Mouse (Mus musculus): Measurements from ENCODE around the gene Wrb. TPM values are rescaled to one million over a fixed set of nuclear protein-coding genes. Genes with fewer than 3 reads are reported as not detected.
A peak's percentile ranks its signal among the peaks of the same experiment; 100 is the strongest.
"Not testable (repeated sequence)": the region's sequence is repeated elsewhere in the genome, so short reads cannot be mapped to it uniquely, and the experiment has no call there.

The Wrb gene
- 38.3 and 44.6 TPM in 2 replicates for polyA plus RNA-seq (2012; rRNA removed)

- WGBS = under 1% methylated on average over 68 of the region's 68 CpGs
- TF ChIP-seq CTCF (IDR thresholded peaks at IDR 0.05; ENCODE audit: borderline replicate concordance, control insufficient read depth, extremely low read depth, insufficient read depth, low read length, poor library complexity) (peak; percentile 95), POLR2A (IDR thresholded peaks at IDR 0.05; ENCODE audit: control insufficient read depth, extremely low read depth, insufficient read depth, low read length, poor library complexity) (peak; percentile 60)
- DNase-seq = peak; percentile 99
Measured at GRCm38 (mm10) chr16:96145110-96145800, at the start of gene Wrb. TSS of gene Wrb (plus strand) at chr16:96145407.

GRCm38 (mm10) chr16:96095966-96096365 lies 49.2 kb upstream of the Wrb start:
- Histone ChIP-seq H3K4me3 (ENCODE audit: control insufficient read depth, insufficient read depth, low read length) (no peak overlapping the region), H3K27me3 (ENCODE audit: control insufficient read depth, insufficient read depth, low read length) (no peaks in the 10 kb centered on the region), H3K27ac (ENCODE audit: control insufficient read depth, insufficient read depth, low read length) (no peak overlapping the region), H3K4me1 (replicated peaks; ENCODE audit: control insufficient read depth, insufficient read depth, low read length) (no peaks in the 10 kb centered on the region), H3K36me3 (ENCODE audit: control insufficient read depth, insufficient read depth, low read length) (no peaks in the 10 kb centered on the region)
- DNase-seq = no peak
- TF ChIP-seq CTCF (IDR thresholded peaks at IDR 0.05; ENCODE audit: borderline replicate concordance, control insufficient read depth, extremely low read depth, insufficient read depth, low read length, poor library complexity) (no peak), POLR2A (IDR thresholded peaks at IDR 0.05; ENCODE audit: control insufficient read depth, extremely low read depth, insufficient read depth, low read length, poor library complexity) (no peak)
- 90% methylated on average over 5 of the region's 5 CpGs for WGBS

More at GRCm38 (mm10) chr16:96145110-96145800, at the start of gene Wrb:
- peaks cover 4% of the 10 kb centered on the region; the same call in 1 of the 2 replicates for H3K4me1 ChIP-seq (replicated peaks; ENCODE audit: control insufficient read depth, insufficient read depth, low read length)
- no peaks in the 10 kb centered on the region for H3K27me3 ChIP-seq (ENCODE audit: control insufficient read depth, insufficient read depth, low read length)
- H3K36me3 ChIP-seq (ENCODE audit: control insufficient read depth, insufficient read depth, low read length) = no peaks in the 10 kb centered on the region
- peak within 1 kb of the TSS; percentile 63 for H3K4me3 ChIP-seq (ENCODE audit: control insufficient read depth, insufficient read depth, low read length)
- no peak within 1 kb of the TSS for H3K27ac ChIP-seq (ENCODE audit: control insufficient read depth, insufficient read depth, low read length)

GRCm38 (mm10) chr16:96097811-96098210 lies 47.4 kb upstream of the Wrb start:
- not testable (repeated sequence) for DNase-seq; H3K27me3 ChIP-seq (ENCODE audit: control insufficient read depth, insufficient read depth, low read length); H3K4me3 ChIP-seq (ENCODE audit: control insufficient read depth, insufficient read depth, low read length); H3K4me1 ChIP-seq (replicated peaks; ENCODE audit: control insufficient read depth, insufficient read depth, low read length); H3K27ac ChIP-seq (ENCODE audit: control insufficient read depth, insufficient read depth, low read length); H3K36me3 ChIP-seq (ENCODE audit: control insufficient read depth, insufficient read depth, low read length)

- Histone ChIP-seq H3K27ac (ENCODE audit: control insufficient read depth, insufficient read depth, low read length) (no peak overlapping the region), H3K4me1 (replicated peaks; ENCODE audit: control insufficient read depth, insufficient read depth, low read length) (no peaks in the 10 kb centered on the region; the same call in 1 of the 2 replicates), H3K36me3 (ENCODE audit: control insufficient read depth, insufficient read depth, low read length) (no peaks in the 10 kb centered on the region), H3K4me3 (ENCODE audit: control insufficient read depth, insufficient read depth, low read length) (no peak overlapping the region), H3K27me3 (ENCODE audit: control insufficient read depth, insufficient read depth, low read length) (no peaks in the 10 kb centered on the region)
- TF ChIP-seq POLR2A (IDR thresholded peaks at IDR 0.05; ENCODE audit: control insufficient read depth, extremely low read depth, insufficient read depth, low read length, poor library complexity) (no peak), CTCF (IDR thresholded peaks at IDR 0.05; ENCODE audit: borderline replicate concordance, control insufficient read depth, extremely low read depth, insufficient read depth, low read length, poor library complexity) (no peak)
- peak; percentile 48 for DNase-seq
- 54% methylated on average over 2 of the region's 2 CpGs for WGBS
Measured at GRCm38 (mm10) chr16:96103036-96103435, 42.2 kb upstream of the Wrb start.

GRCm38 (mm10) chr16:96109673-96110072 lies 35.5 kb upstream of the Wrb start:
- H3K27me3 ChIP-seq (ENCODE audit: control insufficient read depth, insufficient read depth, low read length) = no peaks in the 10 kb centered on the region
- no peaks in the 10 kb centered on the region for H3K4me1 ChIP-seq (replicated peaks; ENCODE audit: control insufficient read depth, insufficient read depth, low read length)
- WGBS = 63% methylated on average over 4 of the region's 4 CpGs
- TF ChIP-seq POLR2A (IDR thresholded peaks at IDR 0.05; ENCODE audit: control insufficient read depth, extremely low read depth, insufficient read depth, low read length, poor library complexity) (no peak), CTCF (IDR thresholded peaks at IDR 0.05; ENCODE audit: borderline replicate concordance, control insufficient read depth, extremely low read depth, insufficient read depth, low read length, poor library complexity) (no peak)
- H3K4me3 ChIP-seq (ENCODE audit: control insufficient read depth, insufficient read depth, low read length) = no peak overlapping the region
- H3K36me3 ChIP-seq (ENCODE audit: control insufficient read depth, insufficient read depth, low read length) = no peaks in the 10 kb centered on the region
- H3K27ac ChIP-seq (ENCODE audit: control insufficient read depth, insufficient read depth, low read length) = no peak overlapping the region
- no peak for DNase-seq

GRCm38 (mm10) chr16:96110655-96111345 lies 34.4 kb upstream of the Wrb start:
- 52% methylated on average over 5 of the region's 5 CpGs for WGBS
- no peak overlapping the region for H3K27ac ChIP-seq (ENCODE audit: control insufficient read depth, insufficient read depth, low read length)
- DNase-seq = no peak

More at GRCm38 (mm10) chr16:96110655-96111345, 34.4 kb upstream of the Wrb start:
- H3K27me3 ChIP-seq (ENCODE audit: control insufficient read depth, insufficient read depth, low read length) = no peaks in the 10 kb centered on the region
- no peak overlapping the region for H3K4me3 ChIP-seq (ENCODE audit: control insufficient read depth, insufficient read depth, low read length)
- no peaks in the 10 kb centered on the region for H3K4me1 ChIP-seq (replicated peaks; ENCODE audit: control insufficient read depth, insufficient read depth, low read length)
- H3K36me3 ChIP-seq (ENCODE audit: control insufficient read depth, insufficient read depth, low read length) = no peaks in the 10 kb centered on the region
- TF ChIP-seq POLR2A (IDR thresholded peaks at IDR 0.05; ENCODE audit: control insufficient read depth, extremely low read depth, insufficient read depth, low read length, poor library complexity) (no peak), CTCF (IDR thresholded peaks at IDR 0.05; ENCODE audit: borderline replicate concordance, control insufficient read depth, extremely low read depth, insufficient read depth, low read length, poor library complexity) (no peak)
